Comparison of ENCODE assay signal across 11 mouse cellular contexts in the genomic region with DNA sequence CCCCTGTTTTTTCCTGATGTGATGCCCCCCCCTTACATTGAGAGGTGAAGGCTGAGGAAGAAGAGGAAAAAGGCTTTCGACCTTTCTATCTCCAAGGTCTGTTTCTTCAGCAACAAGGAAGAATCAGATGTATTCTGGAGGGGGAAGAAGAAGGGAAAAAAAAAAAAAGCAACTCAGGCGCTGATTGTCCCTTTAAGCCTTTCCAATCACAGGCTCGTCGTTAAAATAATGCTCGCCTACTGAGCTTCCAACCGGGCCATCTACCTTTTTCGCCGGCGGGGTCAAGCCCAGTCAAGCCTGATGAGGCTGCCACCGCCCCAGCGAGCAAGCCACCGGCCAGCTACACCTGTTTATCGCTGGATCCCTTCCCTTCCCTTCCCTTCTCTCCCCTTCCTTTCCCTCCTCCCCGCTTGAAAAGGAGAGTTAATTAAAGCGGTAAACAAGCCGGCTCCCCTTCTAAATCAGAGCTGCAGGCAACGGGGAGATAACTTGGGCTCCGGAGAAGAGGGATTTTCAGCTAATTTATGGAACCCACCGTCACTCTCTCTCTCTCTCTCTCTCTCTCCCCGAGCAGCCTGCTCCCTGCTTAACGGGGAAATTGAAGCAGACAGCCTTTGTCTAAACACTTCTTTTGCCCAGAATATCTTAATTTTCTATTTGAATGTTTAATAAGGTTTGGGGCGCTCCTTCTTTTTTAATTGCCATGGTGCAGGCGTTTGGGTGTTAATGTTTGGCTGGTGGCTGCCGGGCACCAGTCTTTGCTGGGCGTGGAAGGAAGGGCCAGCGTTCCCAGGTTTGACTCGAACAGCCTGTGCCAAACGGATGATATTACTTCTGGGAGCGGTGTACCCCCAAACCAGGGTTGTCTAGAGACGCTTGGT.
DNase-seq lines count a peak whose midpoint lies in the region; ATAC-seq lines count a peak whose summit lies in the region.
"Had no signal": no experiment of that assay in that cellular context is flagged by ENCODE, and none has a peak within 500 bp of the region (broad histone marks: within the 10 kb centered on the region; RNA-seq: fewer than 3 reads in every experiment).

No protein-coding gene starts in this region.

- no peak overlapping the region for H3K9ac ChIP-seq in hindbrain, embryonic 11.5 days (ENCODE audit: low read depth, low read length)
- H3K9ac ChIP-seq in hindbrain, embryonic 13.5 days, result no peak overlapping the region
- H3K9ac ChIP-seq in forebrain, embryonic 11.5 days (ENCODE audit: low read length), result peak overlapping the region; percentile 38
- H3K9ac ChIP-seq in midbrain, embryonic 12.5 days (replicated peaks), result no peak overlapping the region
- H3K9ac ChIP-seq: hindbrain, embryonic 15.5 days; limb, embryonic 12.5 days had no signal

- H3K27ac ChIP-seq in hindbrain, embryonic 11.5 days (ENCODE audit: low read depth, low read length), result no peak overlapping the region
- H3K27ac ChIP-seq in hindbrain, embryonic 13.5 days, result no peak overlapping the region
- H3K27ac ChIP-seq in forebrain, embryonic 11.5 days (ENCODE audit: low read depth, low read length), result peak overlapping the region; percentile 37; the same call in 1 of the 2 replicates
- peak overlapping the region; percentile 56 for H3K27ac ChIP-seq in midbrain, embryonic 12.5 days (replicated peaks)
- H3K27ac ChIP-seq: hindbrain, embryonic 15.5 days; limb, embryonic 12.5 days had no signal

- peak; percentile 52 for DNase-seq in hindbrain, embryonic 11.5 days (ENCODE audit: low spot score)
- peak; percentile 53 for DNase-seq in forebrain, embryonic 11.5 days (ENCODE audit: low spot score)
- no peak for DNase-seq in lung, postnatal 4 days
- DNase-seq in cerebellum, adult 8-10 months, result no peak
- DNase-seq in liver, result no peak
- DNase-seq: adrenal gland, adult 2 months; thymus, postnatal 25 days had no signal

- H3K27me3 ChIP-seq in hindbrain, embryonic 11.5 days (ENCODE audit: control insufficient read depth, insufficient read depth, low read length), result peaks cover 93% of the 10 kb centered on the region
- H3K27me3 ChIP-seq in hindbrain, embryonic 13.5 days, result peaks cover 99% of the 10 kb centered on the region
- peaks cover 35% of the 10 kb centered on the region for H3K27me3 ChIP-seq in forebrain, embryonic 11.5 days (ENCODE audit: control insufficient read depth, insufficient read depth, low read length)
- H3K27me3 ChIP-seq in midbrain, embryonic 12.5 days, result peaks cover 85% of the 10 kb centered on the region

- no peak overlapping the region for H3K4me2 ChIP-seq in hindbrain, embryonic 11.5 days (replicated peaks; ENCODE audit: low read depth, low read length)
- H3K4me2 ChIP-seq in hindbrain, embryonic 13.5 days, result no peak overlapping the region
- H3K4me2 ChIP-seq in forebrain, embryonic 11.5 days (ENCODE audit: low read depth, low read length, severe bottlenecking), result peak overlapping the region; percentile 61
- peak overlapping the region; percentile 53 for H3K4me2 ChIP-seq in midbrain, embryonic 12.5 days (replicated peaks)
- H3K4me2 ChIP-seq: hindbrain, embryonic 15.5 days had no signal

- no peaks in the 10 kb centered on the region for H3K9me3 ChIP-seq in hindbrain, embryonic 11.5 days (ENCODE audit: control insufficient read depth, low read length)
- H3K9me3 ChIP-seq in hindbrain, embryonic 13.5 days, result no peaks in the 10 kb centered on the region
- no peaks in the 10 kb centered on the region for H3K9me3 ChIP-seq in forebrain, embryonic 11.5 days (ENCODE audit: control insufficient read depth, low read length)
- no peaks in the 10 kb centered on the region for H3K9me3 ChIP-seq in midbrain, embryonic 12.5 days
- H3K9me3 ChIP-seq: hindbrain, embryonic 15.5 days; limb, embryonic 12.5 days had no signal

- ATAC-seq in hindbrain, embryonic 11.5 days (ENCODE audit: low FRiP score), result 0 out of 2 replicates have a peak, but pooled peaks have one; percentile 30
- no peak for ATAC-seq in hindbrain, embryonic 13.5 days (ENCODE audit: low FRiP score)
- peak; percentile 2; the same call in 1 of the 2 replicates for ATAC-seq in forebrain, embryonic 11.5 days (replicated peaks; ENCODE audit: low FRiP score)
- no peak for ATAC-seq in midbrain, embryonic 12.5 days (ENCODE audit: low FRiP score, low read depth)

- H3K4me1 ChIP-seq in hindbrain, embryonic 11.5 days (replicated peaks; ENCODE audit: control insufficient read depth, insufficient read depth, low read length), result peaks cover 6% of the 10 kb centered on the region; the same call in 1 of the 2 replicates
- H3K4me1 ChIP-seq in hindbrain, embryonic 13.5 days (replicated peaks), result peaks cover 15% of the 10 kb centered on the region; the same call in 1 of the 2 replicates
- peaks cover 25% of the 10 kb centered on the region for H3K4me1 ChIP-seq in forebrain, embryonic 11.5 days (replicated peaks; ENCODE audit: control insufficient read depth, insufficient read depth, low read length)
- peaks cover 35% of the 10 kb centered on the region for H3K4me1 ChIP-seq in midbrain, embryonic 12.5 days
- H3K4me1 ChIP-seq: hindbrain, embryonic 15.5 days had no signal

- WGBS in hindbrain, embryonic 11.5 days, result under 1% methylated on average over 30 of the region's 30 CpGs
- WGBS in hindbrain, embryonic 13.5 days, result 1% methylated on average over 30 of the region's 30 CpGs
- under 1% methylated on average over 30 of the region's 30 CpGs for WGBS in forebrain, embryonic 11.5 days
- under 1% methylated on average over 30 of the region's 30 CpGs for WGBS in midbrain, embryonic 12.5 days

- no peak overlapping the region for H3K4me3 ChIP-seq in hindbrain, embryonic 11.5 days (ENCODE audit: low read depth, low read length)
- H3K4me3 ChIP-seq in hindbrain, embryonic 13.5 days, result no peak overlapping the region
- H3K4me3 ChIP-seq in forebrain, embryonic 11.5 days (ENCODE audit: low read depth, low read length), result peak overlapping the region; percentile 26
- peak overlapping the region; percentile 21 for H3K4me3 ChIP-seq in midbrain, embryonic 12.5 days
- H3K4me3 ChIP-seq: hindbrain, embryonic 15.5 days; limb, embryonic 12.5 days had no signal

- no peaks in the 10 kb centered on the region for H3K36me3 ChIP-seq in hindbrain, embryonic 11.5 days (ENCODE audit: control insufficient read depth, insufficient read depth, low read length)
- H3K36me3 ChIP-seq in hindbrain, embryonic 13.5 days, result no peaks in the 10 kb centered on the region
- H3K36me3 ChIP-seq in forebrain, embryonic 11.5 days (ENCODE audit: control insufficient read depth, insufficient read depth, low read length), result no peaks in the 10 kb centered on the region
- no peaks in the 10 kb centered on the region for H3K36me3 ChIP-seq in midbrain, embryonic 12.5 days
- H3K36me3 ChIP-seq: hindbrain, embryonic 15.5 days; limb, embryonic 12.5 days had no signal

Comparison
In these comparisons a context has a peak if more than half of its experiments do, and no peak if none do; other contexts are left out.
1. ATAC-seq: peak in hindbrain, embryonic 11.5 days (single experiment) and forebrain, embryonic 11.5 days (single experiment); none in hindbrain, embryonic 13.5 days (single experiment) and midbrain, embryonic 12.5 days (single experiment).
2. DNase-seq: peak in hindbrain, embryonic 11.5 days (single experiment) and forebrain, embryonic 11.5 days (single experiment); none in lung, postnatal 4 days (0 of 2), cerebellum, adult 8-10 months (single experiment) and liver (single experiment).
3. H3K27ac ChIP-seq: peak in forebrain, embryonic 11.5 days (single experiment) and midbrain, embryonic 12.5 days (single experiment); none in hindbrain, embryonic 11.5 days (single experiment) and hindbrain, embryonic 13.5 days (single experiment).
4. H3K4me2 ChIP-seq: peak in forebrain, embryonic 11.5 days (single experiment) and midbrain, embryonic 12.5 days (single experiment); none in hindbrain, embryonic 11.5 days (single experiment) and hindbrain, embryonic 13.5 days (single experiment).
5. H3K4me3 ChIP-seq: peak in forebrain, embryonic 11.5 days (single experiment) and midbrain, embryonic 12.5 days (single experiment); none in hindbrain, embryonic 11.5 days (single experiment) and hindbrain, embryonic 13.5 days (single experiment).